7 mouse cellular contexts compared by ENCODE assay signal in genomic region chr4:120148291-120149141, GRCm38 (mm10). TPM values are rescaled to one million over a fixed set of nuclear protein-coding genes. Genes with fewer than 3 reads are reported as not detected.
DNase-seq lines count a peak whose midpoint lies in the region; ATAC-seq and TF ChIP-seq lines count a peak whose summit lies in the region.

No protein-coding gene starts in this region.

- H3K79me2 ChIP-seq in myocyte (ENCODE audit: control insufficient read depth, insufficient read depth): no peaks in the 10 kb centered on the region

- 3% methylated on average over 45 of the region's 45 CpGs for WGBS in heart, embryonic 11.5 days (ENCODE audit: insufficient replicate concordance)
- WGBS in limb, embryonic 15.5 days: 5% methylated on average over 45 of the region's 45 CpGs

- TF ChIP-seq POLR2A in embryonic fibroblast, embryonic 13.5 days (IDR thresholded peaks at IDR 0.05; ENCODE audit: low read depth, low read length): peak; percentile 45; the same call in 1 of the 2 replicates
- no peak for TF ChIP-seq POLR2A in myocyte (IDR thresholded peaks at IDR 0.05; ENCODE audit: insufficient read length, low read depth)

- H3K36me3 ChIP-seq in heart, embryonic 11.5 days (ENCODE audit: control insufficient read depth, insufficient read depth, low read length): no peaks in the 10 kb centered on the region
- no peaks in the 10 kb centered on the region for H3K36me3 ChIP-seq in limb, embryonic 15.5 days
- no peaks in the 10 kb centered on the region for H3K36me3 ChIP-seq in myocyte (ENCODE audit: control insufficient read depth, insufficient read depth)

- 0 out of 2 replicates have a peak, but pooled peaks cover 3% of the 10 kb centered on the region for H3K27me3 ChIP-seq in heart, embryonic 11.5 days (ENCODE audit: control insufficient read depth, insufficient read depth, low read length)
- no peaks in the 10 kb centered on the region for H3K27me3 ChIP-seq in limb, embryonic 15.5 days
- no peaks in the 10 kb centered on the region for H3K27me3 ChIP-seq in myocyte (ENCODE audit: control insufficient read depth, insufficient read depth, insufficient read length)

- ATAC-seq in heart, embryonic 11.5 days (replicated peaks; ENCODE audit: insufficient number of reproducible peaks, low FRiP score, low TSS enrichment): peak; percentile 72
- peak; percentile 60; the same call in 1 of the 2 replicates for ATAC-seq in limb, embryonic 15.5 days (ENCODE audit: insufficient number of reproducible peaks, low FRiP score, low TSS enrichment, low read depth)

- no peaks in the 10 kb centered on the region for H3K9me3 ChIP-seq in heart, embryonic 11.5 days (replicated peaks; ENCODE audit: control insufficient read depth, low read length)
- no peaks in the 10 kb centered on the region for H3K9me3 ChIP-seq in limb, embryonic 15.5 days

- no peak overlapping the region for H3ac ChIP-seq in myocyte (ENCODE audit: control insufficient read depth, insufficient read length)

- peak overlapping the region; percentile 77 for H3K27ac ChIP-seq in embryonic fibroblast, embryonic 13.5 days (ENCODE audit: insufficient read depth, low read length)
- H3K27ac ChIP-seq in heart, embryonic 11.5 days (ENCODE audit: low read depth, low read length): peak overlapping the region; percentile 68
- peak overlapping the region; percentile 74 for H3K27ac ChIP-seq in limb, embryonic 15.5 days

- no peak for TF ChIP-seq CTCF in embryonic fibroblast, embryonic 13.5 days (IDR thresholded peaks at IDR 0.05; ENCODE audit: borderline replicate concordance, insufficient read depth, low read length)

- no peak overlapping the region for H3K4me3 ChIP-seq in embryonic fibroblast, embryonic 13.5 days (ENCODE audit: insufficient read depth, low read length)
- H3K4me3 ChIP-seq in heart, embryonic 11.5 days (ENCODE audit: low read depth, low read length): peak overlapping the region; percentile 18
- peak overlapping the region; percentile 23 for H3K4me3 ChIP-seq in limb, embryonic 15.5 days
- H3K4me3 ChIP-seq in myocyte: no peak overlapping the region

- peak overlapping the region; percentile 63 for H3K4me2 ChIP-seq in heart, embryonic 11.5 days
- peak overlapping the region; percentile 53 for H3K4me2 ChIP-seq in limb, embryonic 15.5 days
- peak overlapping the region; percentile 57 for H3K4me2 ChIP-seq in myocyte (ENCODE audit: low read depth)

- peak overlapping the region; percentile 64 for H3K9ac ChIP-seq in heart, embryonic 11.5 days (ENCODE audit: low read depth, low read length)
- H3K9ac ChIP-seq in limb, embryonic 15.5 days: no peak overlapping the region

- peaks cover 10% of the 10 kb centered on the region for H3K4me1 ChIP-seq in embryonic fibroblast, embryonic 13.5 days (ENCODE audit: control insufficient read depth, insufficient read depth, low read length)
- H3K4me1 ChIP-seq in heart, embryonic 11.5 days (ENCODE audit: control insufficient read depth, insufficient read depth, low read length): peaks cover 17% of the 10 kb centered on the region
- H3K4me1 ChIP-seq in limb, embryonic 15.5 days: peaks cover 14% of the 10 kb centered on the region

- DNase-seq in adrenal gland, postnatal 4 days (ENCODE audit: low spot score in 2 of 2): peak; percentile 66 to 68
- peak; percentile 38 for DNase-seq in kidney, adult 9 months
- DNase-seq in testis, postnatal 14 days (ENCODE audit: low spot score): peak; percentile 74

TF ChIP-seq in myocyte, 11 proteins besides CTCF, POLR2A, EP300 and RAD21:
- TF ChIP-seq TCF3 (IDR thresholded peaks at IDR 0.05; ENCODE audit: insufficient read length, low read depth) (peak; percentile 46), CEBPB (IDR thresholded peaks at IDR 0.05; ENCODE audit: insufficient read depth, poor library complexity, severe bottlenecking) (no peak), SRF (IDR thresholded peaks at IDR 0.05; ENCODE audit: control insufficient read depth, insufficient read length, low read depth) (peak; percentile 99), REST (IDR thresholded peaks at IDR 0.05; ENCODE audit: insufficient read depth, insufficient read length) (no peak), POLR2AphosphoS2 (IDR thresholded peaks at IDR 0.05; ENCODE audit: insufficient read length, low read depth) (no peak), MYOD1 (IDR thresholded peaks at IDR 0.05; ENCODE audit: control insufficient read depth in 1 of 3, insufficient read length in 2 of 3, low read depth in 2 of 3) (peak in 2 of 3 experiments; percentile 80 to 92), USF1 (IDR thresholded peaks at IDR 0.05; ENCODE audit: low read depth) (no peak), E2F4 (IDR thresholded peaks at IDR 0.05; ENCODE audit: insufficient read depth) (no peak), TCF12 (IDR thresholded peaks at IDR 0.05; ENCODE audit: insufficient read depth, poor library complexity, severe bottlenecking) (no peak), MAX (IDR thresholded peaks at IDR 0.05; ENCODE audit: low read depth) (peak; percentile 69), MYOG (IDR thresholded peaks at IDR 0.05; ENCODE audit: control insufficient read depth in 1 of 3, insufficient read depth in 1 of 3, insufficient read length in 2 of 3, low read depth in 2 of 3) (peak in 2 of 3 experiments; percentile 92 to 93)

RNA-seq across cellular contexts. Expression of gene Edn2, which starts 12.5 kb away (rescaled TPM):
- total RNA-seq in adrenal gland, postnatal 4 days (2021): not detected
- not detected in 2 replicates for polyA plus RNA-seq in embryonic fibroblast, embryonic 13.5 days (2011; ENCODE audit: insufficient read length, low read depth, missing spikeins)
- polyA plus RNA-seq in heart, embryonic 11.5 days (2014; fragmentation: Nextera tagmentation; extraction: Ambion mirVana): 0.30 and 0.87 TPM in 2 replicates
- 3.8 and 4.6 TPM in 2 replicates for polyA plus RNA-seq in limb, embryonic 15.5 days (2015; fragmentation: Nextera tagmentation; extraction: Ambion mirVana)
- not detected for polyA plus RNA-seq in myocyte (2012; fragmentation: generic; extraction: Trizol)

Comparison
In these comparisons a context has a peak if more than half of its experiments do, and no peak if none do; other contexts are left out.
1. H3K4me3 ChIP-seq: peak in heart, embryonic 11.5 days (single experiment) and limb, embryonic 15.5 days (single experiment); none in embryonic fibroblast, embryonic 13.5 days (single experiment) and myocyte (single experiment).
2. Peak in every context shown above with its lines, with median percentiles within 50 percentile points of each other: DNase-seq, H3K27ac ChIP-seq and H3K4me2 ChIP-seq.